Mouse (Mus musculus) midbrain, embryonic 10.5 days (tissue): ENCODE results near the gene Klhl26. TPM values are rescaled to one million over a fixed set of nuclear protein-coding genes. Genes with fewer than 3 reads are reported as not detected.

Experiments used
- DNase-seq: peaks from one replicate; pipeline ENCODE4 v3.0.0-alpha.2; 2017; ENCODE audit warnings: low spot score
- H3K27ac ChIP-seq: fragments of 300-500 bp; sonication (generic); replicated peaks from 2 replicates; pipeline ENCODE4 v1.5.1; 2016; ENCODE audit warnings: mild to moderate bottlenecking
- H3K27me3 ChIP-seq: fragments of 300-500 bp; sonication (generic); 2 replicates; pipeline ENCODE4 v1.6.1; 2016; ENCODE audit warnings: low read depth, mild to moderate bottlenecking; ENCODE audit not compliant: poor library complexity, severe bottlenecking
- H3K36me3 ChIP-seq: fragments of 300-500 bp; sonication (generic); 2 replicates; pipeline ENCODE4 v1.6.1; 2016; ENCODE audit warnings: mild to moderate bottlenecking, moderate library complexity
- H3K4me1 ChIP-seq: fragments of 300-500 bp; sonication (generic); 2 replicates; pipeline ENCODE4 v1.6.1; 2016
- H3K4me3 ChIP-seq: fragments of 300-500 bp; sonication (generic); 2 replicates; pipeline ENCODE4 v1.5.1; 2016; ENCODE audit warnings: mild to moderate bottlenecking, moderate library complexity
- H3K9me3 ChIP-seq: fragments of 300-500 bp; sonication (generic); replicated peaks from 2 replicates; pipeline ENCODE4 v1.6.1; 2016; ENCODE audit warnings: mild to moderate bottlenecking
- WGBS: fragments of 180-500 bp; shearing (Covaris S2); methylation state at CpG from one replicate; pipeline ENCODE4 v1.1.7; 2016; 5-methylcytosine and 5-hydroxymethylcytosine counted together
- polyA plus RNA-seq: library from polyadenylated mRNA; unstranded; fragments of >200 nt; fragmentation: Nextera tagmentation; extraction: Ambion mirVana; gene quantifications from 2 replicates; pipeline ENCODE4 v1.2.1, GENCODE M21; 2016

Gene Klhl26
- polyA plus RNA-seq, 1 experiment from 2014 or later: 16.9 TPM

DNA sequence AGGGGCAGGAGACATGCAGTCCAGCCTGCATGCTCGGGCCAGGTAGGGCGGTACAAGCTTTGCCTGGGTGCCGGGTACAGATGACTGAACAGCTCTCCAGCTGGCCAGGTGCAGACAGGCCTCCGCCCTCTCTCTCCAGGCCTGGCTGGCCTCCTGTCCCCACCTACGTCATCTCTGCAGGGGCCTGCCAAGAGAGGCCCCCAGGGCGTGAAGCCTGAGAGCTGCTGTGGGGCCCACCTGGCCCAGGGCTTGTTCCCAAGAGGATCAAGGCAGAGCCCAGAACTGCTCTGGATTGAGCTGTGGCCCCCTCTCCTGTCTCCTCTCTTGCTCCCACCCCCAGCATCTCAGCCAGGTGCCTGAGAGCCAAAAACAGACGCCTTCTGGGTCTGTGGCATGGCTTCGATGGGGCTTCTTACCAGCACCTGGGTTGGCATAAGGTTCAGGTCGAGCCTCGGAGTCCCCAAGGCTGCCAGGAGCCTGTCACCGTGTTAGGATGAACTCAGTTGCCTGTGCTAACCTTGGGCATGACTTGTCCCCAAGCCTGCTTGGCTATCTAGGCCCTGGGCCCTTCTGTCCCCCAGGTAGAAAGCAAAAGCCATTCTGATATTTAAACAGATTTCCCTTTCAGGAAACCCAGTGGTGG lies 70.2 kb downstream of the Klhl26 start:
- Histone ChIP-seq H3K9me3 (no peaks in the 10 kb centered on the region), H3K27ac (peak overlapping the region; percentile 57; the same call in 1 of the 2 replicates), H3K4me1 (peaks cover 42% of the 10 kb centered on the region), H3K4me3 (no peak overlapping the region), H3K27me3 (no peaks in the 10 kb centered on the region), H3K36me3 (peaks cover 7% of the 10 kb centered on the region; the same call in 1 of the 2 replicates)
- WGBS: 86% methylated on average over 11 of the region's 11 CpGs
- DNase-seq: no peak

DNA sequence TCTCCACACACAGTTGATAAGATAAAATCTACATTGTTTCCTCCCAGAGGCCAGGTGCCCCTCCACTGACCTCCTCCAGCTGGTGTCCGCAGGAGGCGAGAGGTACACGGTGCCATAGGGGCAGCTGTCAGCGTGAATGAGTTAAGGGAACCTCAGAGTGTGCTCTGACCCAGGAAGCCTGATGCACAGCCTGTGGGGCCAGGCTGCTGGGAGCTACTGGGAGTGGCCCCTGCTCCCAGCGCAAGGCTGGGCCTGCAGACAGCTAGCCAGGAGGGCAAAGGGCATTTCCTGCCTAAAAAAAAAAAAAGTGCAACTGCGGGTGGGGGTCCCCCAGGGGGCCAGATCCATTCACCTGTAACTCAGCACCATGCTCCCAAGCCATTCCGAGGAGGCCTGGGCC lies 71.6 kb downstream of the Klhl26 start:
- Histone ChIP-seq H3K27me3 (no peaks in the 10 kb centered on the region), H3K4me3 (no peak overlapping the region), H3K36me3 (peaks cover 10% of the 10 kb centered on the region), H3K9me3 (no peaks in the 10 kb centered on the region), H3K27ac (no peak overlapping the region), H3K4me1 (peaks cover 42% of the 10 kb centered on the region)
- DNase-seq: no peak
- WGBS: 77% methylated on average over 7 of the region's 7 CpGs

- Histone ChIP-seq H3K4me3 (no peak overlapping the region), H3K27me3 (no peaks in the 10 kb centered on the region), H3K9me3 (no peaks in the 10 kb centered on the region), H3K36me3 (peaks cover 14% of the 10 kb centered on the region), H3K4me1 (peaks cover 37% of the 10 kb centered on the region), H3K27ac (no peak overlapping the region)
- DNase-seq: no peak
- WGBS: 96% methylated on average over 3 of the region's 3 CpGs
Observed at GRCm38 (mm10) chr8:70404212-70404611, 72.6 kb downstream of the Klhl26 start.

Other genes starting within 250 kb of the Klhl26 start
- gene Sugp2, start 242.7 kb downstream of the Klhl26 start, polyA plus RNA-seq: 57.6 and 62.4 TPM in 2 replicates
- gene Armc6, start 242.5 kb downstream of the Klhl26 start, polyA plus RNA-seq: 35.7 and 38.8 TPM in 2 replicates
- gene Homer3, start 194.1 kb downstream of the Klhl26 start, polyA plus RNA-seq: 102 and 111 TPM in 2 replicates
- gene Ddx49, start 174.5 kb downstream of the Klhl26 start, polyA plus RNA-seq: 56.4 and 57.4 TPM in 2 replicates
- gene Cope, start 174.4 kb downstream of the Klhl26 start, polyA plus RNA-seq: 308 and 311 TPM in 2 replicates
- gene Cers1, start 161.2 kb downstream of the Klhl26 start, polyA plus RNA-seq: 4.6 and 5.3 TPM in 2 replicates
- 3.8 and 5.7 TPM in 2 replicates for gene Gdf1, start 147.2 kb downstream of the Klhl26 start, polyA plus RNA-seq
- 16.8 and 19.1 TPM in 2 replicates for gene Upf1, start 123.7 kb downstream of the Klhl26 start, polyA plus RNA-seq
- 0.37 and 0.39 TPM in 2 replicates for gene Comp, start 103.4 kb downstream of the Klhl26 start, polyA plus RNA-seq
- gene Crtc1, start 37.4 kb downstream of the Klhl26 start, polyA plus RNA-seq: 12.9 and 16.5 TPM in 2 replicates
- 7.9 and 8.3 TPM in 2 replicates for gene Tmem59l, start 10.4 kb upstream of the Klhl26 start, polyA plus RNA-seq
- 0.42 and 2.3 TPM in 2 replicates for gene Crlf1, start 16.2 kb upstream of the Klhl26 start, polyA plus RNA-seq
- 138 and 140 TPM in 2 replicates for gene Rex1bd, start 29.8 kb upstream of the Klhl26 start, polyA plus RNA-seq
- 836 and 881 TPM in 2 replicates for gene Uba52, start 33.8 kb upstream of the Klhl26 start, polyA plus RNA-seq
- gene Fkbp8, start 50.8 kb upstream of the Klhl26 start, polyA plus RNA-seq: 300 and 314 TPM in 2 replicates
- gene Kxd1, start 51.0 kb upstream of the Klhl26 start, polyA plus RNA-seq: 56.5 and 58.8 TPM in 2 replicates
- gene Ell, start 62.5 kb upstream of the Klhl26 start, polyA plus RNA-seq: 18.0 and 22.7 TPM in 2 replicates
- gene Isyna1, start 117.4 kb upstream of the Klhl26 start, polyA plus RNA-seq: 126 and 137 TPM in 2 replicates
- gene Ssbp4, start 131.9 kb upstream of the Klhl26 start, polyA plus RNA-seq: 73.3 and 78.8 TPM in 2 replicates
- 1.1 and 1.2 TPM in 2 replicates for gene Lrrc25, start 139.2 kb upstream of the Klhl26 start, polyA plus RNA-seq
- gene Gdf15, start 155.5 kb upstream of the Klhl26 start, polyA plus RNA-seq: not detected in 2 replicates
- gene Pgpep1, start 183.4 kb upstream of the Klhl26 start, polyA plus RNA-seq: 51.8 and 89.7 TPM in 2 replicates
- 315 and 355 TPM in 2 replicates for gene Lsm4, start 196.3 kb upstream of the Klhl26 start, polyA plus RNA-seq
- 62.5 and 78.6 TPM in 2 replicates for gene Jund, start 222.0 kb upstream of the Klhl26 start, polyA plus RNA-seq
- gene Iqcn, start 226.5 kb upstream of the Klhl26 start, polyA plus RNA-seq: not detected in 2 replicates
- not detected in 2 replicates for gene Gm3336, start 241.6 kb upstream of the Klhl26 start, polyA plus RNA-seq
- gene Pde4c, start 246.8 kb upstream of the Klhl26 start, polyA plus RNA-seq: 0.72 and 0.78 TPM in 2 replicates